Mouse (Mus musculus) C2C12 (cell line): ENCODE data around the gene Orm2. TPM values are rescaled to one million over a fixed set of nuclear protein-coding genes. Genes with fewer than 3 reads are reported as not detected.

Experiments used
- H3K27me3 ChIP-seq: one replicate; pipeline ENCODE4 v1.6.1; 2011; ENCODE audit not compliant: control insufficient read depth, insufficient read depth, insufficient read length
- H3K36me3 ChIP-seq: one replicate; pipeline ENCODE4 v1.6.1; 2011; ENCODE audit not compliant: control insufficient read depth, insufficient read depth
- H3K4me3 ChIP-seq: one replicate; pipeline ENCODE4 v1.5.1; 2011; ENCODE audit warnings: mild to moderate bottlenecking, control low read depth; ENCODE audit not compliant: poor library complexity, insufficient read depth, severe bottlenecking
- H3K79me2 ChIP-seq: one replicate; pipeline ENCODE4 v1.6.1; 2011; ENCODE audit not compliant: control insufficient read depth, insufficient read depth
- H3K79me3 ChIP-seq: one replicate; pipeline ENCODE4 v1.6.1; 2011; ENCODE audit warnings: low read depth, control low read depth
- H3ac ChIP-seq: one replicate; pipeline ENCODE3; 2011; ENCODE audit warnings: low read depth; ENCODE audit not compliant: control insufficient read depth, insufficient read length
- CEBPB ChIP-seq: IDR thresholded peaks from one replicate; pipeline ENCODE4 v1.6.1; 2011; ENCODE audit warnings: low read depth, mild to moderate bottlenecking, control low read depth, moderate library complexity
- CTCF ChIP-seq: IDR thresholded peaks from one replicate; pipeline ENCODE4 v1.5.1; 2011; ENCODE audit not compliant: control insufficient read depth, insufficient read depth, insufficient read length
- FOSL1 ChIP-seq: IDR thresholded peaks from one replicate; pipeline ENCODE4 v1.8.0; 2011; ENCODE audit warnings: mild to moderate bottlenecking, low read length; ENCODE audit not compliant: poor library complexity, insufficient read depth, severe bottlenecking
- MAX ChIP-seq: IDR thresholded peaks from one replicate; pipeline ENCODE4 v1.6.1; 2011; ENCODE audit warnings: mild to moderate bottlenecking, control low read depth
- MYOD1 ChIP-seq: IDR thresholded peaks from one replicate; pipeline ENCODE4 v1.6.1; 2011; ENCODE audit warnings: low read depth; ENCODE audit not compliant: control insufficient read depth, insufficient read length
- MYOG ChIP-seq: IDR thresholded peaks from one replicate; pipeline ENCODE4 v1.6.1; 2011; ENCODE audit not compliant: control insufficient read depth, insufficient read length; ENCODE audit errors: extremely low read depth
- USF1 ChIP-seq: IDR thresholded peaks from one replicate; pipeline ENCODE4 v1.6.1; 2011; ENCODE audit warnings: low read depth, mild to moderate bottlenecking, control low read depth, moderate library complexity
- polyA plus RNA-seq: library from polyadenylated mRNA; unstranded; fragments of >200 nt; fragmentation: generic; extraction: Trizol; gene quantifications from one replicate; pipeline ENCODE4 v1.2.1, GENCODE M21; 2012; ENCODE audit warnings: missing spikeins

The Orm2 gene
- polyA plus RNA-seq, 1 experiment = not detected

DNA sequence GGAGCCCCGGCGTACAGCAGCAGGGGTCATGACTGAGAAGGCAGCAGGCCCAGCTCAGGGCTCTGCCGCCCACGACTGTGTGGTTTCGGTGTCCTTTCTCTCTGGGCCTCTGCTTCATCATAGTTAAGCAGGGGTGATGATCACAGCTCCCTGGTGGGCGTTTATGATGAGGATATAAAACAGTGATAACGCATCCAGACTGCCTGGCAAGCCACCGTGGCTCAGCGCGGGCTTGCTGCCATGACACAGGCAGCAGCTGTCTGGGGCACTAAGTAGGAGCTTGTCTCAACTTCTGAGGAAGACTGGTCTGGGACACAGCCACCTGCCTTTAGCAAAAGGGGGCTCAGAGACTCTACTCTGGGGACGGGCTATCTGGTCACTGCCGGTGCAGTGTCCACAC is 21.2 kb downstream of the Orm2 start:
- TF ChIP-seq CEBPB (no peak), MYOD1 (peak; percentile 58)
- H3K79me2 ChIP-seq = no peaks in the 10 kb centered on the region
- H3K4me3 ChIP-seq = no peak overlapping the region
- peaks cover 4% of the 10 kb centered on the region for H3K36me3 ChIP-seq
- no peaks in the 10 kb centered on the region for H3K79me3 ChIP-seq
- H3K27me3 ChIP-seq = no peaks in the 10 kb centered on the region
- no peak overlapping the region for H3ac ChIP-seq

DNA sequence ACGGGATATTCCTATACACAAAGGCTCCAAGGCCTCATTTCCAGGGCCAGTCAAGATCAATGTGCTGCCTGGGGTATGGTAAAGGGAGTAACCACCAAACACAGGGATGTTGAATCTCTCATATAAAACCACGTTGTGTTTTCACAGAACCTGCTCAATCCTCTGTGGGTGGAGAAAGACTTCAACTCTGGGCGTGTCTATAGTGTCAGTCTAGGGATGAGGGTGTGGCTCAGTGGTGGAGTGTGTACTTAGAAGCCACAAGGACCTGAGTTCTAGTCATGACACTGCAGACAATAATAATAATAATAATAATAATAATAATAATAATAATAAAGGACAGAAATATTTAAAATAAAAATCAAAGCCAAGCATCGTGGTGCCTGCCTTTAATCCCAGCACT is 22.0 kb downstream of the Orm2 start:
- H3K36me3 ChIP-seq = peaks cover 4% of the 10 kb centered on the region
- H3K4me3 ChIP-seq = no peak overlapping the region
- TF ChIP-seq MYOG = no peak
- no peak for TF ChIP-seq CTCF
- no peak for TF ChIP-seq MYOD1
- TF ChIP-seq USF1 = no peak
- TF ChIP-seq MAX = no peak
- no peak for TF ChIP-seq CEBPB
- no peak for TF ChIP-seq FOSL1
- no peaks in the 10 kb centered on the region for H3K79me2 ChIP-seq
- H3K27me3 ChIP-seq = no peaks in the 10 kb centered on the region
- no peak overlapping the region for H3ac ChIP-seq
- H3K79me3 ChIP-seq = no peaks in the 10 kb centered on the region

DNA sequence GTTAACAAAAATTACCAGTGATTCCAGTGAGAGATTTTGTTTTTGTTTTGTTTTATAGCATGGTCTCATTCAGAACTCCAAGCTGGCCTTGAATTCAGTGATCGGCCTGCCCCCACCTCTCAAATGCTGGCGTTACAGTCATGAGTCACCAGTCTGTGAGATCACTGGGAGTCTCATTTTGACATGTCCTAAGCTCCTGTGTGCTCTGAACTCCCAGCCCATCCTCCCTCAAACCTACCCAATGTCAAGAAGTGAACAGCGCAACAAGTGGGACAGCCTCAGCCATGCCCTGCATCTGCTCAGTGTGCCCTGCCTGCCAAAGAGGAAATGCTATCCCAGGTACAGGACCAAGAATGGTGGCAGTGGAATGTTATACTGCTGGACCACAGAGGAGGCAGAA is 23.0 kb downstream of the Orm2 start:
- Histone ChIP-seq H3ac (no peak overlapping the region), H3K79me2 (no peaks in the 10 kb centered on the region), H3K79me3 (no peaks in the 10 kb centered on the region), H3K4me3 (no peak overlapping the region), H3K27me3 (no peaks in the 10 kb centered on the region), H3K36me3 (peaks cover 4% of the 10 kb centered on the region)
- TF ChIP-seq USF1 (no peak), MYOG (no peak), MAX (no peak), CTCF (no peak), FOSL1 (no peak), CEBPB (no peak), MYOD1 (no peak)

DNA sequence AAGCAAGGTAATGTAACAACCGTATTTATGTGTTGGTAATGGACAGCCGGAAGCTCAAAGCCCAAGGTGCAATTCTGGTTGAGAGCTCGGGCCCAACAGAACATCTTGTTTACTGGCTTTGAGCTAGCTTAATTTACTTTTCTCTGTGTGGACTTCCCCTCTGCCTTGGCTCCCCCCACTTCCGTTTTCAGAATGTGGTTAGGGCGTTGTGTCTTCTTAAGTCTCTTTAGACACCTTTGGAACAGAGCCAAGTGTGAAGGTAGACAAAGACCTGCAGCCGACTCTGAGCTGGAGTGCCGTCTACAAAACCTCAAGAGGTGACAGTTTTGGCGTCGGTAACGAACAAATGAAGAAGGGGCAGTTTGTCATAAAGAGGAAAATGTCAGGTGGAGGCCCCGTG is 23.5 kb downstream of the Orm2 start:
- peaks cover 4% of the 10 kb centered on the region for H3K36me3 ChIP-seq
- TF ChIP-seq MYOG (no peak), USF1 (no peak), FOSL1 (no peak), CEBPB (no peak), CTCF (no peak), MAX (no peak), MYOD1 (no peak)
- no peaks in the 10 kb centered on the region for H3K79me3 ChIP-seq
- H3K4me3 ChIP-seq = no peak overlapping the region
- H3ac ChIP-seq = no peak overlapping the region
- H3K79me2 ChIP-seq = no peaks in the 10 kb centered on the region
- H3K27me3 ChIP-seq = no peaks in the 10 kb centered on the region

DNA sequence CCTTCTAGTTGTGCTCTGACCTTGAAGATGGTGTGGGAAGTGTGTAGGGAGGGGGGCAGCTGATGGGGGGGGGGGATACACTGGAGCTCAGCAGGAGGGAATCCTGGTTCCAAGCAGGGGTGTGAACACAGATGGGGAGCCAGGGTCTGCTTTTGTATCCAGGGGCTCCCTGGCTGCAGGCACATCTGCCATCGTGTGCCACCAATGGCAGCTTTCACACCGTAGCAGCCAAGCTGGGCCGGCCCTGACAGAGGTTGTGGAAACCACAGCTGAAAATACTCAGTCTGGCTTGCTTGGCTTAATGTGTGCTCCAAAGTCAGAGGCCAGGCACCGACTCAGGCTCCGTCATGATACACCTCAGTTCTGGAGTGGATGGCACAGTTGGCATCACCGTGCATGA is 25.8 kb downstream of the Orm2 start:
- Histone ChIP-seq H3K79me2 (no peaks in the 10 kb centered on the region), H3K4me3 (no peak overlapping the region), H3K27me3 (no peaks in the 10 kb centered on the region), H3K36me3 (no peaks in the 10 kb centered on the region), H3ac (no peak overlapping the region), H3K79me3 (no peaks in the 10 kb centered on the region)
- no peak for TF ChIP-seq CTCF
- no peak for TF ChIP-seq USF1
- no peak for TF ChIP-seq MAX
- TF ChIP-seq FOSL1 = no peak
- no peak for TF ChIP-seq MYOD1
- no peak for TF ChIP-seq MYOG
- TF ChIP-seq CEBPB = no peak

DNA sequence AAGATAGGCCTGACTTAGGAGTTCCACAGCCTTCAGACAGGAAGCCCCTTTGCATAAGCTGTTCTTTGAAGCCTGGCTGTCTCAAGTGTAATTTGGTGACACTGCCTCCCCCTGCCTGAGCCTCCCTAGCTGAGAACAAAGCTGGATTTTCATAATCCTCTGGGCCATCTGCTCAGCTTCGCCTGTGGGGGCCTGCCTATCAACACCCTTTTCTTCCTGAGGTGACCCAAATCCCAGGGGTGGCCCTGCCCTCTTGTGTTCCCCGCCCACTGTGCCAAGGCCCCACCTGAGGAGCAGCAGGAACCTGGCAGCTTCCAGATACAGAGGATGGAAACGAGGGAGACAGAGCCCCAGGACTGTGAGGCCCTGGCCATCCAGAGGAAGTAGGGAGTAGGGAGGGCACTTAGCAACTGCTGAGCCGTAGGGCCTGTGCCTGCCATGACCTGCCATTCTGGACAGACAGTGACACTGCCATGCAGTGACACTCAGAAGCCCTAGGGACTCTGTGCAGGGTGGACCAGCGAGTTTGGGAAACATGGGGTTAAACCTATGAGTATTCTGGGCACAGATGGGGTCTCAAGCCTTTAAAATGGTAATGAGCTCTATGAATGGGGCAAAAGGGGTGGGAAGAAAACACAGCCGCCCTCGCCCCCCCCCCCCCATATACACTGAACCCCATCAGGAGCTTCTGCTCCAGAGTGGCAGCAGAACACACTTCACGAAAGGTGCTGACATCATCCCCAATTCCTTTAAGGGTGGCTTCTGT is 27.1 kb downstream of the Orm2 start:
- Histone ChIP-seq H3ac (no peak overlapping the region), H3K36me3 (no peaks in the 10 kb centered on the region), H3K27me3 (no peaks in the 10 kb centered on the region), H3K79me3 (no peaks in the 10 kb centered on the region), H3K4me3 (no peak overlapping the region), H3K79me2 (no peaks in the 10 kb centered on the region)
- TF ChIP-seq MAX = no peak
- TF ChIP-seq CEBPB = no peak
- no peak for TF ChIP-seq FOSL1
- TF ChIP-seq CTCF = no peak
- TF ChIP-seq USF1 = no peak
- TF ChIP-seq MYOG = no peak
- no peak for TF ChIP-seq MYOD1
